ENCODE assay signal across 29 mouse cellular contexts in the genomic region with DNA sequence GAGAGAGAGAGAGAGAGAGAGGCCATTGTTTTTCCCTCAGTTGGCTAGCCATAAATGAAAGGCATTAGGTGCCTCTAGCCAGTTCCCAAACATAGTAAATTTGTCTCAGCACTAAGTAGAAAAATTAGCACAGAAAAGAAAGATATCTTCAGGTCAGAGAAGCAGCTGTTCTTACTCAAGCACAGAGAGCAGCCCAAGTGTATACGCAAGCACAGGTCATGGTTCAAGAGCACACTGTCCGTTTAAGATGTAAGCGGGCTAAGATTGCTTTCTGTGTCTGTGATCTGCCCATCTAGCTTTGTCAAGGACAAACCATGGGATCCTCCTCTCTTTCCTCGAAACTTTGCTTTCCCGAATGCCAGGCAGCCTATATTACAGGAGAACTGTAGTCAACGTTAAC. TPM values are rescaled to one million over a fixed set of nuclear protein-coding genes. Genes with fewer than 3 reads are reported as not detected.
DNase-seq lines count a peak whose midpoint lies in the region; ATAC-seq and TF ChIP-seq lines count a peak whose summit lies in the region.
"Had no signal": no experiment of that assay in that cellular context is flagged by ENCODE, and none has a peak within 500 bp of the region (broad histone marks: within the 10 kb centered on the region; RNA-seq: fewer than 3 reads in every experiment).

No protein-coding gene starts in this region.

- no peak overlapping the region for H3K4me2 ChIP-seq in kidney, embryonic 14.5 days (replicated peaks; ENCODE audit: low read depth, low read length)
- H3K4me2 ChIP-seq in kidney, postnatal 0 days (ENCODE audit: low read length): no peak overlapping the region
- no peak overlapping the region for H3K4me2 ChIP-seq in lung, embryonic 16.5 days (ENCODE audit: low read depth, low read length)
- H3K4me2 ChIP-seq: embryonic facial prominence, embryonic 12.5 days; embryonic facial prominence, embryonic 15.5 days; forebrain, embryonic 12.5 days; forebrain, embryonic 15.5 days; heart, embryonic 12.5 days; heart, embryonic 15.5 days; hindbrain, embryonic 13.5 days had no signal

- no peak for DNase-seq in kidney, adult 8-10 months
- peak; percentile 57 for DNase-seq in kidney, postnatal 0 days (ENCODE audit: low spot score)
- no peak for DNase-seq in kidney, adult 11 months
- no peak for DNase-seq in lung, postnatal 4 days
- no peak for DNase-seq in adrenal gland, postnatal 36 days
- DNase-seq: adrenal gland, adult 8-10 months; adrenal gland, postnatal 25 days; cerebellum, adult 11 months; cerebellum, adult 2 months; cerebellum, adult 9-11 months; cerebellum, postnatal 25 days; gastrocnemius, postnatal 25 days; heart, adult 18-20 months; heart, postnatal 10 days; heart, postnatal 36 days had no signal

- peak; percentile 47; the same call in 1 of the 2 replicates for ATAC-seq in kidney, embryonic 14.5 days (ENCODE audit: low FRiP score, low TSS enrichment)
- no peak for ATAC-seq in kidney, postnatal 0 days (replicated peaks; ENCODE audit: low FRiP score, low read depth)
- ATAC-seq in lung, embryonic 16.5 days (ENCODE audit: low read depth): peak; percentile 54; the same call in 1 of the 2 replicates
- ATAC-seq: activated CD4-positive, CD25-positive, alpha-beta regulatory T cell, adult 4 months; forebrain, embryonic 15.5 days had no signal

- H3K36me3 ChIP-seq in kidney, embryonic 14.5 days (ENCODE audit: control insufficient read depth, insufficient read depth, low read length): peaks cover 2% of the 10 kb centered on the region; the same call in 1 of the 2 replicates
- no peaks in the 10 kb centered on the region for H3K36me3 ChIP-seq in kidney, postnatal 0 days (ENCODE audit: insufficient read depth, low read length)
- no peaks in the 10 kb centered on the region; the same call in 1 of the 2 replicates for H3K36me3 ChIP-seq in lung, embryonic 16.5 days (ENCODE audit: control insufficient read depth, insufficient read depth, low read length)
- H3K36me3 ChIP-seq: embryonic facial prominence, embryonic 15.5 days; forebrain, embryonic 12.5 days; forebrain, embryonic 15.5 days; heart, embryonic 15.5 days; hindbrain, embryonic 10.5 days; hindbrain, embryonic 13.5 days had no signal

- WGBS in kidney, embryonic 14.5 days: 62% methylated on average over 6 of the region's 6 CpGs
- 56% methylated on average over 6 of the region's 6 CpGs for WGBS in kidney, postnatal 0 days
- 45% methylated on average over 6 of the region's 6 CpGs for WGBS in lung, embryonic 16.5 days

- TF ChIP-seq CTCF in kidney, postnatal 0 days (IDR thresholded peaks at IDR 0.05; ENCODE audit: low read depth): no peak
- no peak for TF ChIP-seq CTCF in embryonic fibroblast, embryonic 13.5 days (IDR thresholded peaks at IDR 0.05; ENCODE audit: borderline replicate concordance, insufficient read depth, low read length)

- H3K9me3 ChIP-seq in kidney, embryonic 14.5 days (ENCODE audit: control insufficient read depth, low read length): no peaks in the 10 kb centered on the region
- H3K9me3 ChIP-seq in kidney, postnatal 0 days (replicated peaks; ENCODE audit: low read length): no peaks in the 10 kb centered on the region
- H3K9me3 ChIP-seq in lung, embryonic 16.5 days (ENCODE audit: control insufficient read depth, low read length): no peaks in the 10 kb centered on the region
- H3K9me3 ChIP-seq: embryonic facial prominence, embryonic 12.5 days; embryonic facial prominence, embryonic 15.5 days; forebrain, embryonic 12.5 days; forebrain, embryonic 15.5 days; heart, embryonic 12.5 days; heart, embryonic 15.5 days; hindbrain, embryonic 10.5 days; hindbrain, embryonic 13.5 days had no signal

- no peaks in the 10 kb centered on the region for H3K27me3 ChIP-seq in kidney, embryonic 14.5 days (ENCODE audit: control insufficient read depth, insufficient read depth, low read length)
- H3K27me3 ChIP-seq in kidney, postnatal 0 days (ENCODE audit: insufficient read depth, low read length): no peaks in the 10 kb centered on the region
- no peaks in the 10 kb centered on the region for H3K27me3 ChIP-seq in lung, embryonic 16.5 days (ENCODE audit: control insufficient read depth, insufficient read depth, low read depth, low read length)
- H3K27me3 ChIP-seq: embryonic facial prominence, embryonic 12.5 days; embryonic facial prominence, embryonic 15.5 days; forebrain, embryonic 12.5 days; forebrain, embryonic 15.5 days; heart, embryonic 12.5 days; heart, embryonic 15.5 days; hindbrain, embryonic 13.5 days had no signal

- no peak for TF ChIP-seq POLR2A in embryonic fibroblast, embryonic 13.5 days (IDR thresholded peaks at IDR 0.05; ENCODE audit: low read depth, low read length)

- no peak overlapping the region for H3K9ac ChIP-seq in kidney, embryonic 14.5 days (ENCODE audit: low read depth, low read length)
- no peak overlapping the region for H3K9ac ChIP-seq in kidney, postnatal 0 days (ENCODE audit: low read depth, low read length)
- H3K9ac ChIP-seq in lung, embryonic 16.5 days (ENCODE audit: low read length): no peak overlapping the region
- H3K9ac ChIP-seq: embryonic facial prominence, embryonic 12.5 days; embryonic facial prominence, embryonic 15.5 days; forebrain, embryonic 12.5 days; forebrain, embryonic 15.5 days; heart, embryonic 12.5 days; heart, embryonic 15.5 days; hindbrain, embryonic 13.5 days had no signal

- H3K4me3 ChIP-seq in kidney, embryonic 14.5 days (ENCODE audit: low read length): no peak overlapping the region
- no peak overlapping the region for H3K4me3 ChIP-seq in kidney, postnatal 0 days (replicated peaks; ENCODE audit: low read depth, low read length)
- no peak overlapping the region for H3K4me3 ChIP-seq in lung, embryonic 16.5 days (ENCODE audit: low read length)
- H3K4me3 ChIP-seq in embryonic fibroblast, embryonic 13.5 days (ENCODE audit: insufficient read depth, low read length): no peak overlapping the region
- H3K4me3 ChIP-seq: embryonic facial prominence, embryonic 12.5 days; embryonic facial prominence, embryonic 15.5 days; erythroblast, embryonic 14.5 days; forebrain, embryonic 12.5 days; forebrain, embryonic 15.5 days; heart, embryonic 12.5 days; heart, embryonic 15.5 days; hindbrain, embryonic 10.5 days; hindbrain, embryonic 13.5 days had no signal

- no peaks in the 10 kb centered on the region; the same call in 1 of the 2 replicates for H3K4me1 ChIP-seq in kidney, embryonic 14.5 days (ENCODE audit: control insufficient read depth, insufficient read depth, low read length)
- H3K4me1 ChIP-seq in kidney, postnatal 0 days (replicated peaks; ENCODE audit: insufficient read depth, low read length): no peaks in the 10 kb centered on the region
- H3K4me1 ChIP-seq in lung, embryonic 16.5 days (replicated peaks; ENCODE audit: control insufficient read depth, insufficient read depth, low read length): peaks cover 2% of the 10 kb centered on the region; the same call in 1 of the 2 replicates
- no peaks in the 10 kb centered on the region; the same call in 1 of the 2 replicates for H3K4me1 ChIP-seq in embryonic fibroblast, embryonic 13.5 days (ENCODE audit: control insufficient read depth, insufficient read depth, low read length)
- H3K4me1 ChIP-seq: embryonic facial prominence, embryonic 12.5 days; embryonic facial prominence, embryonic 15.5 days; forebrain, embryonic 12.5 days; forebrain, embryonic 15.5 days; heart, embryonic 15.5 days; hindbrain, embryonic 10.5 days; hindbrain, embryonic 13.5 days had no signal

- no peak overlapping the region for H3K27ac ChIP-seq in kidney, embryonic 14.5 days (ENCODE audit: low read depth, low read length)
- H3K27ac ChIP-seq in kidney, postnatal 0 days: 0 out of 2 replicates have a peak overlapping the region, but pooled peaks have one; percentile 6
- H3K27ac ChIP-seq in lung, embryonic 16.5 days (ENCODE audit: low read length): no peak overlapping the region
- H3K27ac ChIP-seq in embryonic fibroblast, embryonic 13.5 days (ENCODE audit: insufficient read depth, low read length): peak overlapping the region; percentile 17; the same call in 1 of the 2 replicates
- H3K27ac ChIP-seq: embryonic facial prominence, embryonic 12.5 days; embryonic facial prominence, embryonic 15.5 days; forebrain, embryonic 12.5 days; forebrain, embryonic 15.5 days; heart, embryonic 15.5 days; hindbrain, embryonic 10.5 days; hindbrain, embryonic 13.5 days had no signal

RNA-seq across cellular contexts. Expression of a gene that starts 52.9 kb away (rescaled TPM):
- 1.0 and 1.2 TPM in 2 replicates for polyA plus RNA-seq in kidney, embryonic 14.5 days (2014; fragmentation: Nextera tagmentation; extraction: Ambion mirVana)
- polyA plus RNA-seq in kidney, postnatal 0 days (2015; fragmentation: Nextera tagmentation; extraction: Ambion mirVana): 1.1 and 1.6 TPM in 2 replicates
- 0.18 and 0.19 TPM in 2 replicates for polyA plus RNA-seq in lung, embryonic 16.5 days (2015; fragmentation: Nextera tagmentation; extraction: Ambion mirVana)
- 6.9 and 15.6 TPM in 2 replicates for polyA plus RNA-seq in embryonic fibroblast, embryonic 13.5 days (2011; ENCODE audit: insufficient read length, low read depth, missing spikeins)
- under 1 TPM in 1 of 2 experiments, not detected in 1; 0.16 TPM for total RNA-seq in adrenal gland, postnatal 36 days (2021)
- total RNA-seq: adrenal gland, postnatal 25 days; common myeloid progenitor, adult 5-6 weeks had no signal
- polyA plus RNA-seq: erythroblast, embryonic 14.5 days had no signal

Comparison
In these comparisons a context has a peak if more than half of its experiments do, and no peak if none do; other contexts are left out.
1. H3K27ac ChIP-seq: peak in kidney, postnatal 0 days (single experiment) and embryonic fibroblast, embryonic 13.5 days (single experiment); none in kidney, embryonic 14.5 days (single experiment) and lung, embryonic 16.5 days (single experiment).